Mouse (Mus musculus) kidney, embryonic 15.5 days (tissue): Measurements from ENCODE around the gene Zfp324. TPM values are rescaled to one million over a fixed set of nuclear protein-coding genes. Genes with fewer than 3 reads are reported as not detected.

Experiments
- ATAC-seq: fragments of 200-750 bp; cut with Nextera tagmentation; replicated peaks from 2 replicates; pipeline ENCODE4 v1.8.0; 2017; ENCODE audit warnings: moderate TSS enrichment; ENCODE audit not compliant: low FRiP score
- H3K27ac ChIP-seq: fragments of 300-500 bp; sonication (generic); 2 replicates; pipeline ENCODE4 v1.5.1; 2015; ENCODE audit warnings: mild to moderate bottlenecking, inconsistent platforms
- H3K27me3 ChIP-seq: fragments of 300-500 bp; sonication (generic); 2 replicates; pipeline ENCODE4 v1.6.1; 2015; ENCODE audit warnings: inconsistent platforms
- H3K36me3 ChIP-seq: fragments of 300-500 bp; sonication (generic); 2 replicates; pipeline ENCODE4 v1.6.1; 2015; ENCODE audit warnings: inconsistent platforms
- H3K4me1 ChIP-seq: fragments of 300-500 bp; sonication (generic); 2 replicates; pipeline ENCODE4 v1.6.1; 2015; ENCODE audit warnings: inconsistent platforms
- H3K4me2 ChIP-seq: fragments of 300-500 bp; sonication (generic); 2 replicates; pipeline ENCODE4 v1.6.1; 2015; ENCODE audit warnings: moderate library complexity, mild to moderate bottlenecking, inconsistent platforms
- H3K4me3 ChIP-seq: fragments of 300-500 bp; sonication (generic); replicated peaks from 2 replicates; pipeline ENCODE4 v1.5.1; 2015; ENCODE audit warnings: mild to moderate bottlenecking, inconsistent platforms
- H3K9ac ChIP-seq: fragments of 300-500 bp; sonication (generic); 2 replicates; pipeline ENCODE4 v1.6.1; 2015; ENCODE audit warnings: mild to moderate bottlenecking, inconsistent platforms
- H3K9me3 ChIP-seq: fragments of 300-500 bp; sonication (generic); replicated peaks from 2 replicates; pipeline ENCODE4 v1.6.1; 2016; ENCODE audit warnings: inconsistent platforms
- WGBS: fragments of 180-500 bp; shearing (Covaris S2); methylation state at CpG from one replicate; pipeline ENCODE4 v1.1.7; 2015; ENCODE audit warnings: mixed read lengths; 5-methylcytosine and 5-hydroxymethylcytosine counted together
- polyA plus RNA-seq: library from polyadenylated mRNA; unstranded; fragments of >200 nt; fragmentation: Nextera tagmentation; extraction: Ambion mirVana; gene quantifications from 2 replicates; pipeline ENCODE4 v1.2.1, GENCODE M21; 2015

The Zfp324 gene
- polyA plus RNA-seq, 1 experiment from 2014 or later = 11.4 TPM

DNA sequence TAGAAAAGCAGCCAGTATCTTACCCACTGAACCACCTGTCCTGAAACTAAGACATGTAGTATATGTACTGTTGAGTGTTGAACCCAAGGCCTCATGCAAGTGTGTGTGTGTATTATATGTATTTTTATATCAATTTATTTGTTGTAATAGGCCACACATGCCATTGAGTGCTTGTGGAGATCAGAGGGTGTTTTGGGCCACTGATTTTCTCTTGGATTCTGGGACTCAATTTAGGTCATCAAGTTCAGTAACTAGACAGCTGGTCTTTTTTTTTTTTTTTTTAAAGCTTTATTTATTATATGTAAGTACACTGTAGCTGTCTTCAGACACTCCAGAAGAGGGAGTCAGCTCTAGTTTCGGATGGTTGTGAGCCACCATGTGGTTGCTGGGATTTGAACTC, 49.6 kb downstream of the Zfp324 start:
- H3K9ac ChIP-seq = no peak overlapping the region
- H3K4me2 ChIP-seq = no peak overlapping the region
- H3K4me1 ChIP-seq = peaks cover 6% of the 10 kb centered on the region
- 100% methylated on average over 1 of the region's 1 CpGs for WGBS
- H3K27me3 ChIP-seq = no peaks in the 10 kb centered on the region
- H3K27ac ChIP-seq = no peak overlapping the region
- H3K4me3 ChIP-seq = no peak overlapping the region
- ATAC-seq = no peak
- H3K36me3 ChIP-seq = no peaks in the 10 kb centered on the region
- H3K9me3 ChIP-seq = no peaks in the 10 kb centered on the region

DNA sequence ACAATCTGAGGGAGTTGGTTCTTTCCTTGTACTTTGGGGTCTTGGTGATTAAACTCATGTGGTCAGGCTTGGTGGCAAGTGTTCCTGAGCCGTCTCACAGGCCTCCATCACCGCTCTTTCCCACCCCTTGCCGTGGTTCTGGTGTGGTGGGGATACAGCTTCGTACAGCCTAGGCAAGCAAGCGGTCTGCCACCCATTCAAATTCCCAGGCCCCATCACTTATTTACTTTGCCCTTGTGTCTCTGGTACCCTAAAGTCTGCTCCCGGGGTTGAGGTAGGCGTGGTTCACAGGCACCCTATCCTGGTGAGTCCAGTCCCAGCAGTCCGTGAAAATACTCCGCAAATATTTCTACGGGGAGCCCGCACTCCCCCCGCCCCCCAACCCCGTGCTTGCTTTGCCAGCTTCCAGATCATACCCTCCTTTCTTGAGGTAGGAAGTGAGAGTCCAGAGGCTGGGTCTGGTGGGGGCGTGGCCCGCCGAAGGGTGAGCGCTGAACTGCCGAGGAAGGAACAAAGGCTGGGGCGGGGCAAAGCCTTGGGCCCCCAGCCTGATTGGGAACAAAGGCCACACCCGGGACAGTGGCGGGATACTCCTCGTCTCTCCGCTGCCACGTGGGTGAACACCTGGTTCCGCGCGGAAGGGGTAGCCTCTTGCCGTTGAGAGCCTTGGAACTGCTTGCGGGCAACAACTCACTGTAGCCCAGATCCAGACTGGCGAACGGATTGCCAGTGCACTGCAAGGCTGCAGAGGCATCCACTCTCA, 57.3 kb downstream of the Zfp324 start:
- Histone ChIP-seq H3K27ac (peak overlapping the region; percentile 100), H3K9ac (peak overlapping the region; percentile 97), H3K36me3 (peaks cover 27% of the 10 kb centered on the region), H3K27me3 (no peaks in the 10 kb centered on the region), H3K4me1 (peaks cover 38% of the 10 kb centered on the region), H3K9me3 (no peaks in the 10 kb centered on the region), H3K4me3 (peak overlapping the region; percentile 92), H3K4me2 (peak overlapping the region; percentile 83)
- peak; percentile 78 for ATAC-seq
- 3% methylated on average over 31 of the region's 31 CpGs for WGBS

Other genes starting within 250 kb of the Zfp324 start
- gene Vmn2r56, start 230.8 kb upstream of the Zfp324 start, polyA plus RNA-seq = not detected in 2 replicates
- 7.9 and 8.9 TPM in 2 replicates for gene Zscan18, start 162.2 kb upstream of the Zfp324 start, polyA plus RNA-seq
- gene Zfp329, start 147.0 kb upstream of the Zfp324 start, polyA plus RNA-seq = 15.8 and 16.4 TPM in 2 replicates
- 32.3 and 34.0 TPM in 2 replicates for gene Zfp110, start 131.1 kb upstream of the Zfp324 start, polyA plus RNA-seq
- 3.7 and 3.8 TPM in 2 replicates for gene Zfp128, start 84.7 kb upstream of the Zfp324 start, polyA plus RNA-seq
- 19.3 and 19.9 TPM in 2 replicates for gene Zscan22, start 68.0 kb upstream of the Zfp324 start, polyA plus RNA-seq
- gene Rps5, start 43.5 kb upstream of the Zfp324 start, polyA plus RNA-seq = 1,034 and 1,085 TPM in 2 replicates
- 0.45 and 0.77 TPM in 2 replicates for gene Rnf225, start 38.4 kb upstream of the Zfp324 start, polyA plus RNA-seq
- 11.2 and 13.3 TPM in 2 replicates for gene Zfp446, start 12.0 kb downstream of the Zfp324 start, polyA plus RNA-seq
- 0.15 and 0.44 TPM in 2 replicates for gene Slc27a5, start 32.4 kb downstream of the Zfp324 start, polyA plus RNA-seq
- gene Trim28, start 33.3 kb downstream of the Zfp324 start, polyA plus RNA-seq = 283 and 298 TPM in 2 replicates
- gene Zbtb45, start 44.2 kb downstream of the Zfp324 start, polyA plus RNA-seq = 22.1 and 24.8 TPM in 2 replicates
- gene Chmp2a, start 69.0 kb downstream of the Zfp324 start, polyA plus RNA-seq = 144 and 146 TPM in 2 replicates
- 113 and 114 TPM in 2 replicates for gene Ube2m, start 72.4 kb downstream of the Zfp324 start, polyA plus RNA-seq
- gene Mzf1, start 88.9 kb downstream of the Zfp324 start, polyA plus RNA-seq = 2.8 and 4.3 TPM in 2 replicates
- gene Vmn1r85, start 129.3 kb downstream of the Zfp324 start, polyA plus RNA-seq = not detected in 2 replicates
- gene Vmn1r86, start 154.1 kb downstream of the Zfp324 start, polyA plus RNA-seq = not detected in 2 replicates
- not detected in 2 replicates for gene Vmn1r87, start 174.3 kb downstream of the Zfp324 start, polyA plus RNA-seq
- gene Vmn1r88, start 193.7 kb downstream of the Zfp324 start, polyA plus RNA-seq = not detected in 2 replicates
- not detected in 2 replicates for gene Vmn1r89, start 247.2 kb downstream of the Zfp324 start, polyA plus RNA-seq